Mouse (Mus musculus) central nervous system, embryonic 14 days (tissue): ENCODE measurements around the gene Mbtps2. TPM values are rescaled to one million over a fixed set of nuclear protein-coding genes. Genes with fewer than 3 reads are reported as not detected.

Experiments used
- polyA plus RNA-seq: library from polyadenylated mRNA; depleted of rRNA; stranded (reverse); fragments of >200 nt; gene quantifications from 2 replicates; pipeline ENCODE4 v1.2.3, GENCODE M21; 2012; rRNA removed

Mbtps2 gene
- 37.1 and 41.7 TPM in 2 replicates for polyA plus RNA-seq

DNA sequence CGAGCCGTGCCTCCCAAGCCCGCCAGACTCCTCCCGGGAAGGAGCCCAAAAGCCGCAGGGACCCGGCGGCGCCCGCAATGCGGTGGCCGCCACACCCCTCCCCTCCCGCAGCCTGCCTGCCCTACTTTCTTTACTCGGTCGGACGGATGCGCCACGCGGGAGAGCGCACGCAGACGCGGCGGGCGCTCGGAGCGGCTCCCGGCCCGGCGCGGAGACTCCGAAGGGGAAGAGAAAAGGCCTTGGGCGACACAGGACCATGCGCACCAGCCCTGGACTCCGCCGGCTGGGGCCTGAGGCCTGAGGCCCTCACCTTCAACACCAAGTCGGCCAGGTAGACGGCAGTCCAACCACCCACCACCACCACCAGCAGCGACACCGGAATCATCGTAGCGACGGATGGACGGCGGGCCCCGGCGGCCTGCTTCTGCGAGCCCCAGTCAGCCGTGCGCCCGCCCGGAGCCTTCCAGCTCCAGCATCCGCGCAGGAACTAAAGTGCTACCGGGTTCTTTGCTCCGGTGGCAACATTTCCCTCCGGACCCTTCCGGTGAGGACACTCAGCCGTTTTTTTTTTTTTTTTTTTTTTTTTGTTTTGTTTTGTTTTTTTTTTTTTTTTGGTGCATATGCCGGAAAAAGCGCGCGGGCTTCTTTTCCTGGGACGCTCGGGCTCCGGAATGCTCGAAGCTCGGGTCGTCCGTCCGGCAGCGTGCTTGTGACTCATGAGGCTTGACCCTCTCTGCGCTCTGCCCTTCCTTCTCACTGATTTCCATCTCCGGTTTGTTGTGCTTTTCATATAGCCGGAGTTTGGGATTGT lies at the start of gene Mbtps2:
TSS of gene Mbtps2 (minus strand) at position 530 of the 811 bp plus-strand sequence.

DNA sequence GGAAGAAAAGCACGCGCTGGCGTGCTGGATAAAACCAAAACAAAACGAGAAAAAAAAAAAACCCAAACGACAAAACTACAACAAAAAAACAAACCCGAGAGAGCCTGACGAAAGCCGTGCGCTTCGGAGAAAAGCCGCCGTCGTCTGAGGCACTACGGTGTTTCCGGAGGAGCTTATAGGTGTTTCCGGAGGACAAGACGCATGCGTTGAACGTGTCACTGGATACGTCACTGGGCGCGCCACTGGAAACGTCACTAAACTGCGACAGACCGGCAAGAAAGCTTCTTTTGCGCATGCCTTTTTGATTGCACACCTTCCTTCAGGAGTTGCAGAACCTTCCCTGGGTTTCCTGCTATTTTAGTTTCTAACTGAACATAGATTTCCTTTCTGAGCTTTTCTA lies 29.7 kb downstream of the Mbtps2 start, which contains the start of gene Yy2:
TSS of gene Yy2 (minus strand) at position 146 of the 400 bp plus-strand sequence.

DNA sequence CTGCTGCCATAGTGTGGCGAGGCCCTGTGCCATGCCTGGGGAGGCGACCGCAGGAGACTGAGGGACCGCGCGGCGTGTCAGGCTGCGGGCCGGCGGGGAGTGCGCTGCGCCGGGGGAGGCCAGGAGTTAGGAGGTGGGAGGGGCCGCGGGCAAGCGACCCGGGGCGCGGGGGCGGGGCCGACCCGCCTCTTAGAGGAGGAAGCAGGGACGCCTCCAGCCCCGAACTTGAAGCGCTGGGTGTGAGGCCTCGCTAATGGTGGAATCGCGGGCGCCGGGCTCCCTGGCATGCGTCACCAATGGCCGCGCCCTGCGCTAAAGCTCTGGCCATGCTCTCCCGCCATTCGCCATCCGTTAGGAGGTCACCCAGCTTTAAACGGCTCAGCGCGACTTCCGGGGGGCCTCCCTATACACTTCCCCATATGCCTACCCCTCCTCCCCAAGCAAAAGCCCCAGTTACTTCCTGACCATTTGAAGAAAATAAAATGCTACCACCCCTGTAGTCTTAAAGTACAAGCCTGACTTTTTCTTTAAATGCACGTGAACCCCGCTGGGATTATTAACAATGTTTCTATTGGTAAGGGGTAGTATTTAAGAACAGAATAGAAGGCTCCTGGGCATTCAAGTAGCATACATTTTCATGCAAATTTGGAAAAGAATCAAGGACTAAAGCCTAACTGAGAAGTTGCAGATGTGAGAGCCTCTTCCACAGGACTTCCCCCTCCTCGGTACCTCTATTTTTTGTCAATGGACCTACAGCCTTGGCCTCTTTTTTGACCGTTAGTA lies 106.4 kb downstream of the Mbtps2 start, which contains the start of gene Sms:
TSS of gene Sms (minus strand) at position 344 of the 783 bp plus-strand sequence.

Other genes with a start within 250 kb of the Mbtps2 start
- 0.69 and 1.2 TPM in 2 replicates for gene Phex, start 183.4 kb downstream of the Mbtps2 start, polyA plus RNA-seq
- 93.2 and 110 TPM in 2 replicates for gene Sms, start 106.4 kb downstream of the Mbtps2 start, polyA plus RNA-seq
- 1.3 and 1.4 TPM in 2 replicates for gene Yy2, start 29.7 kb downstream of the Mbtps2 start, polyA plus RNA-seq
- gene Smpx, start 100.2 kb upstream of the Mbtps2 start, polyA plus RNA-seq: 4.3 TPM in 1 of 2 replicates, not detected in the other
- 0.04 TPM in 1 of 2 replicates, not detected in the other for gene Klhl34, start 219.7 kb upstream of the Mbtps2 start, polyA plus RNA-seq